Mouse (Mus musculus) heart, adult 2 months (tissue): ENCODE measurements at regions not wholly inside any gene's neighbourhood (a gene's known extent, or its start where the extent isn't known, plus 50 kb on each side); places are given as distances from the start of the nearest gene placed in this dataset.

Experiments used
- DNase-seq, 2 experiments: peaks; one replicate each; pipeline ENCODE4 v3.0.0; 2021
- H3K27ac ChIP-seq: fragments of 200-600 bp; 2 replicates; pipeline ENCODE4 v1.8.1; 2022
- H3K27me3 ChIP-seq: fragments of 200-500 bp; 2 replicates; pipeline ENCODE4 v1.6.1; 2012; ENCODE audit warnings: mild to moderate bottlenecking, low read length, inconsistent platforms, mixed read lengths; ENCODE audit not compliant: control insufficient read depth, insufficient read depth
- H3K36me3 ChIP-seq: fragments of 200-500 bp; 2 replicates; pipeline ENCODE4 v1.6.1; 2012; ENCODE audit warnings: low read length, inconsistent platforms; ENCODE audit not compliant: control insufficient read depth, insufficient read depth
- H3K4me1 ChIP-seq: fragments of 200-500 bp; 2 replicates; pipeline ENCODE4 v1.6.1; 2011; ENCODE audit warnings: low read length; ENCODE audit not compliant: control insufficient read depth, insufficient read depth
- H3K4me3 ChIP-seq: fragments of 200-600 bp; 2 replicates; pipeline ENCODE4 v1.8.1; 2022
- H3K79me2 ChIP-seq: fragments of 200-500 bp; replicated peaks from 2 replicates; pipeline ENCODE4 v1.6.1; 2012; ENCODE audit warnings: mild to moderate bottlenecking, inconsistent platforms, low read length, moderate library complexity, mixed read lengths; ENCODE audit not compliant: control insufficient read depth, insufficient read depth
- H3K9ac ChIP-seq: fragments of 200-500 bp; 2 replicates; pipeline ENCODE4 v1.6.1; 2012; ENCODE audit warnings: low read depth, mild to moderate bottlenecking, control low read depth, inconsistent platforms, low read length, mixed read lengths
- CTCF ChIP-seq: fragments of 200-600 bp; IDR thresholded peaks from 2 replicates; pipeline ENCODE4 v1.8.1; 2022; ENCODE audit warnings: antibody characterized with exemption, mild to moderate bottlenecking, moderate library complexity
- EP300 ChIP-seq: fragments of 200-500 bp; IDR thresholded peaks from 2 replicates; pipeline ENCODE4 v1.6.1; 2011; ENCODE audit warnings: low read depth, low read length, control low read depth; ENCODE audit not compliant: insufficient read depth
- POLR2A ChIP-seq: fragments of 200-500 bp; IDR thresholded peaks from 2 replicates; pipeline ENCODE4 v1.6.1; 2011; ENCODE audit warnings: mild to moderate bottlenecking, low read depth, low read length, control low read depth; ENCODE audit not compliant: insufficient read depth
- WGBS: fragments of 180-500 bp; shearing (Covaris S2); methylation state at CpG from one replicate; pipeline ENCODE4 v1.1.7; 2018; 5-methylcytosine and 5-hydroxymethylcytosine counted together
- intact Hi-C: fragments of 180-260 bp; cut with DNase I; formaldehyde crosslinking; loops from one replicate; pipeline ENCODE4 v1.15.1; 2025

GRCm38 (mm10) chr17:68071472-68071871 is 67.6 kb upstream of the Arhgap28 start:
- no peaks in the 10 kb centered on the region for H3K36me3 ChIP-seq
- no peak overlapping the region for H3K9ac ChIP-seq
- H3K4me3 ChIP-seq = no peak overlapping the region
- TF ChIP-seq POLR2A (no peak), CTCF (no peak), EP300 (no peak)
- H3K4me1 ChIP-seq = no peaks in the 10 kb centered on the region
- intact Hi-C loops = no loop called here
- DNase-seq = no peak
- H3K27me3 ChIP-seq = no peaks in the 10 kb centered on the region
- whole genome bisulfite sequencing = 47% methylated on average over 4 of the region's 4 CpGs
- H3K79me2 ChIP-seq = no peaks in the 10 kb centered on the region
- no peak overlapping the region for H3K27ac ChIP-seq

- Histone ChIP-seq H3K4me3 (no peak overlapping the region), H3K79me2 (no peaks in the 10 kb centered on the region), H3K27me3 (no peaks in the 10 kb centered on the region), H3K4me1 (no peaks in the 10 kb centered on the region), H3K9ac (no peak overlapping the region), H3K27ac (no peak overlapping the region), H3K36me3 (no peaks in the 10 kb centered on the region)
- TF ChIP-seq CTCF = no peak
- TF ChIP-seq EP300 = no peak
- TF ChIP-seq POLR2A = no peak
- intact Hi-C loops = no loop called here
- 34% methylated on average over 2 of the region's 2 CpGs for WGBS
- no peak for DNase-seq
Observed at GRCm38 (mm10) chr17:68075712-68076111, 71.8 kb upstream of the Arhgap28 start.

- Histone ChIP-seq H3K27me3 (no peaks in the 10 kb centered on the region), H3K27ac (no peak overlapping the region), H3K79me2 (no peaks in the 10 kb centered on the region), H3K9ac (no peak overlapping the region), H3K4me3 (no peak overlapping the region), H3K4me1 (no peaks in the 10 kb centered on the region), H3K36me3 (no peaks in the 10 kb centered on the region)
- intact Hi-C loops = no loop called here
- TF ChIP-seq EP300 (no peak), CTCF (no peak), POLR2A (no peak)
- DNase-seq = no peak
- 82% methylated on average over 3 of the region's 3 CpGs for WGBS
Observed at GRCm38 (mm10) chr17:68078709-68079108, 74.8 kb upstream of the Arhgap28 start.

GRCm38 (mm10) chr17:68084446-68084845 is 80.5 kb upstream of the Arhgap28 start:
- 94% methylated on average over 2 of the region's 2 CpGs for WGBS
- no peak for TF ChIP-seq EP300
- TF ChIP-seq CTCF = no peak
- TF ChIP-seq POLR2A = no peak
- intact Hi-C loops = no loop called here

GRCm38 (mm10) chr17:68087149-68087548 is 83.2 kb upstream of the Arhgap28 start:
- TF ChIP-seq POLR2A = no peak
- TF ChIP-seq EP300 = no peak
- TF ChIP-seq CTCF = no peak
- DNase-seq = no peak
- Histone ChIP-seq H3K4me3 (no peak overlapping the region), H3K79me2 (no peaks in the 10 kb centered on the region), H3K27me3 (no peaks in the 10 kb centered on the region), H3K27ac (no peak overlapping the region), H3K9ac (no peak overlapping the region), H3K4me1 (no peaks in the 10 kb centered on the region; the same call in 1 of the 2 replicates), H3K36me3 (no peaks in the 10 kb centered on the region)
- intact Hi-C loops = no loop called here
- 30% methylated on average over 1 of the region's 1 CpGs for WGBS

More at GRCm38 (mm10) chr17:68084446-68084845, 80.5 kb upstream of the Arhgap28 start:
- H3K79me2 ChIP-seq = no peaks in the 10 kb centered on the region
- H3K27ac ChIP-seq = no peak overlapping the region
- H3K9ac ChIP-seq = no peak overlapping the region
- no peaks in the 10 kb centered on the region; the same call in 1 of the 2 replicates for H3K4me1 ChIP-seq
- no peaks in the 10 kb centered on the region for H3K27me3 ChIP-seq
- DNase-seq = no peak
- H3K4me3 ChIP-seq = no peak overlapping the region
- no peaks in the 10 kb centered on the region for H3K36me3 ChIP-seq

GRCm38 (mm10) chr17:68089179-68089578 is 85.3 kb upstream of the Arhgap28 start:
- intact Hi-C loops = no loop called here
- TF ChIP-seq POLR2A = no peak
- no peak for TF ChIP-seq EP300
- TF ChIP-seq CTCF = no peak
- 77% methylated on average over 1 of the region's 1 CpGs for WGBS
- no peak for DNase-seq
- Histone ChIP-seq H3K79me2 (no peaks in the 10 kb centered on the region), H3K4me3 (no peak overlapping the region), H3K36me3 (no peaks in the 10 kb centered on the region), H3K4me1 (no peaks in the 10 kb centered on the region; the same call in 1 of the 2 replicates), H3K27ac (no peak overlapping the region), H3K9ac (no peak overlapping the region), H3K27me3 (no peaks in the 10 kb centered on the region)
